Mouse (Mus musculus): Measurements from ENCODE around the gene Hsf2bp.
"Not testable (repeated sequence)": the region's sequence is repeated elsewhere in the genome, so short reads cannot be mapped to it uniquely, and the experiment has no call there.

Hsf2bp gene

DNA sequence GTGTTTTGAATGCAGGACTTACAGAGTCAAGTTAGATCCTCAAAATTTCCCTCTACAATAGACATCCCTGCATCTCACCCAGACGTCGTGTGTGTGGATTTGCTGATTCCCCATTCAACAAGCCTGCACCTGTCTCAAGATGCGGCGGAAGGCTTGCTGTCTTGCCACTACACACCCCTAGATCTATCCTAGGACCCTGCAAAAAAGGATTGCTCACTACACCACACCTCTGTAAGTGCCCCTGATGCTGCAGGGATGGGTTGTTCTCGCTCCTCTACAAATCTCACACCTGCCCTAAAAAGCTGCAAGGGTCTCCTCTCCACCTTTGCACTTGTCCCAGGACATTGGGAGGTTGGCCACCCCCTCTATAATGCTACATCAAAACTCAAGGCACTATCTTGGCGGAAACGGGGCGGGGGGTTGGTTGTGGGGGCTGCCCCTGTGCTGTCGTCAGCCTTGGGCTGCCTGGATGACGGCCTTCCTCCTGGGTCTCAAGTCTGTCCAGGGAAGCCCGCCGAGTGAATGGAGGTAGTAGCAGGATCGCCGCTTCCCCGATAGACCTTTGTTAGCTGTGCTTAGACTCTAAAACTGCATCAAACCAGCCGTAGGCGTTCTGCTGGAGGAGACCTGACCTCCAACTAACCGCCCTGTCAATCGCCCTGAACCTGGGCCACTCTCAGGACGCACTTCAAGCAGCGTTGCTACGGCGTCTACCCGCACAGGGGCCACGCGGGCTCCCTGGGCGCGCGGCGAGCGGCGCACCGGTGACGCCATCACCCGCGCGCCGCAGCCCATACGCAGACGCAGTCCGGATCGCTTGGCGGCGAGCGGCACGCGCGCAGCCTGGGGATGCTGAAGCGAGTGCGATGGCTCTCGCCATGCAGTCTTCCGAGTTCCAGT is at the start of gene Hsf2bp, which contains the start of gene Rrp1b:
Gene Hsf2bp (minus strand): TSS at position 741 of the 900 bp plus-strand sequence.
Gene Rrp1b (plus strand): TSS at position 492 of the 900 bp plus-strand sequence.
- peak; percentile 37 to 77 for DNase-seq (ENCODE audit: low spot score in 2 of 2)

DNA sequence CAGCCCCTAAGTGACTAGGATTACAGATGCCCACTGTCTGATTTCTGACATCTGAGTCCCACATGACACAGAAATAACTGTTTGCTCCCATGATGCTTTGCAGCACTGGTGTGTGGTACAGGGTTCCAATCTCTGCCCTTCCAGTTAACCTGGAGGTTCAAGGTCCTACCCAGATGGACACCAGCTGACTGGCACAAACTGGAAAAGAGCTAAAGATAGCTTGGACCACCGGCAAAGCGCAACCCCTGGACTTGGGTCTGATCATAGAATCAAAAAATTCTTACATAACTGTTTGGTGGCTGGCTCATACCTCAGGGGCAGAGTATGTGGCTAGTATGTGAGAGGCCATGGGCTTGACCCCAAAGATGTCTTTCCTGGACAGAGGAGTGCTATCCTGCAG is 47.2 kb upstream of the Hsf2bp start:
- DNase-seq (ENCODE audit: low spot score in 2 of 2), result no peak

DNA sequence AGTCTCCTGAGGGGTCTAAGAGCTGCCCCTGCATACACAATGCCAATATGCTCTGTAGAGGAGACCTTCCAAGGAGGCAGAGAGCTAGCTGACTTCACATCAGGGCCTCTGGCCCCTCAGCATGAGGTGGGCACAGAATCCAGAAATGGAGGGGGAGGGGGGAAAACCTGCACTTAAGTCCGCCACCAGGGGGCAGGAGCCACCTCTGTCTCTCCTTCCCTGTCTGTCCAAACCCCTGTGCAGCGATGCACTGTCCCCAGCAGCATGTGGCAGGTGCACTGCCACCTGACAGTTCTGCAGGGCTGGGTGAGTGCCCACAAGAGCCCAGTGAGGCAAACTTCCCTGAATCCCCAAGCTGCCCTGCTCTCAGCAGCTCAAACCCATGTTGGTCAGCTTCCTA is 39.0 kb upstream of the Hsf2bp start:
- DNase-seq (ENCODE audit: low spot score in 2 of 2), result peak in 1 of 2 experiments; percentile 41

DNA sequence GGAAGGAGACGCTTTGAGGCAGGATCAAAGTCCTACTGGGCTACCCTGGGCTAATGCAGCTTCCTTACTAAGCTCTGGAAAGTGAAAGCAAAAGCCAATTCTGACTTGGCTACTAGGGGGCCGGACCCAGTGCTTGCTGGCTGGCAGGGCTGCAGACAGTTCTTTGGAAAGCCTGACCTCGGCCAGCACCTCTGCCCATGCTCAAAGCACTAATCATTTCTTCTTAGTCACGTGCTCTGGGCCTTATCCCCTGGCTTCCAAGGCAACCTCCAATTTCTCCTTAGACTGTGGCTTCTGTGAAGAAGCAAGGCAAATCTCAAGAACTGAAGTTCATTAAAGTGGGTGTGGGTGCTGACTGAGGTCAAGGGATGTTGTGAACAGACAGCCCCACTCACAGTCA is 38.5 kb upstream of the Hsf2bp start:
- no peak for DNase-seq (ENCODE audit: low spot score in 2 of 2)

DNA sequence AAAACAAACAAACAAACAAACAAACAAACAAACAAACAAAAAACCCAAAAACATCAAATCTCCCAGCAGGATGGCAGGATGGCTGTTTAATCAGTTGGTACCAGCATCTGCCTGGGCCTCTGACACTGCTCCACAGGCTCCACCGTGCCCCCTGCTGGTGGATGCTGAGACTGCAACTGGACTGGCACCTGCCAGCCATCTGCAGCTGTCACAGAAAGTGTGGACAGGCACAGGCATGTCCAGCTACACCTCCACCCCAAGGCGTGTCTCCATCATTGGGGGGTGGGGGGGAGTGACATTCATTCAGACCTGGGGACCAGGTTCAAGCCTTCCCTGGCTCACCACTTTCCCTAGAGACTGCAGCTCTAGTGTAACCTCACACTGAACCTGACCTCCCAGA is 37.2 kb upstream of the Hsf2bp start:
- peak; percentile 43 to 70 for DNase-seq (ENCODE audit: low spot score in 2 of 2)

DNA sequence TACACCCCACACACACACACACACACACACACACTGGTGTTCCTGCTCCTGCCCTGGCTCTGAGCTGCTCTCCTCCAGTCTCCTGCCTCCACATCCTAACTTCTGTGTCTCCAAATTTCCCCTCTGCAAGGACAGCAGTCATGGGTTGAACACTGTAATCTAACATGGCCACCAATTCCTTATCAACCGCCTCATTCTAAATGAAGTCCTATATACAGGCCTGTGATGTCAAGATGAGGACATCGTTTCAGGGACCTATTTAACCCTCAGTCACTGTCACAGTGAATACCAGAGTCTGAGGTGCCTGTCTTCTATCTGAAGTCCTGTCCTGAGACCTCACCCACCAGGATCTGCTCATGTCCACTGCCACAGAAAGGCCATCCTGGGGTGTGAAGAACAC is 32.7 kb upstream of the Hsf2bp start:
- no peak for DNase-seq (ENCODE audit: low spot score in 2 of 2)

DNA sequence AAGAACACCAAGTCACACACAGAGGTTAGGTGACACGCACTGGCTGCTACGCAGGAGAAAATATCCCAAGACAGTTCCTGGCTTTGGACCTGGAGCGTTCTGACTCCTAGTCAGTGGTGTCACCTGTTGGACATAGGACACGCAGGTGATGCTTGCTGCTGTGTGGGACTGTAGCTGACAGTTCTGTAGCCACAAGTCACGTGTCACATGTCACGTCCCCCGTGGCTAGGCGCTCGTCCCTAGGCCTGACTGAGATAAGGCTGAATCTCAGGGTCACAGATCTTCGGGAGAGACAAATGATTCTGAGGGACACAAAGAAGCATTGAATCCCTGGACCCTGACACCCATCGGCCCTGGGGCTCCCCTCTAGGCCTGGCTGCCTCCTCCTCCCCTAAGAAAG is 32.2 kb upstream of the Hsf2bp start:
- DNase-seq (ENCODE audit: low spot score in 2 of 2), result no peak

DNA sequence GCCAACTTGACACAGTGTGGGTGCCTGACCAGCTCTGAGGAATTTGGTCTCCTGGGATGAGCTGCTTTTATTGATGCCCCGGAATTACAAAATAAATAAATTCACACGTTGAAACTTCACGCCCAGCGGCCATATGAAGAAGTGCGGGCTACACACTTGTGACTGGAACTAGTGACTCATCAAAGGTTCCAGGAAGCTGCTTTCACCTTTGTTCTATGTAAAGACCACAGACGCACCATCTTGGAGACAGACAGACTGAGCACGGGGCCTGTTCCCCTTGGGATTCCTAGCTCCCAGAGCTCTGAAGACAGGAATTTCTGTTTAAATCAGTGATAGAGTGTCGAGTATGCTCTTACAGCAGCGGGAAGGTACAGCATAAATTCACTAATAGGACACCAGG is 31.4 kb upstream of the Hsf2bp start:
- DNase-seq (ENCODE audit: low spot score in 2 of 2), result no peak

DNA sequence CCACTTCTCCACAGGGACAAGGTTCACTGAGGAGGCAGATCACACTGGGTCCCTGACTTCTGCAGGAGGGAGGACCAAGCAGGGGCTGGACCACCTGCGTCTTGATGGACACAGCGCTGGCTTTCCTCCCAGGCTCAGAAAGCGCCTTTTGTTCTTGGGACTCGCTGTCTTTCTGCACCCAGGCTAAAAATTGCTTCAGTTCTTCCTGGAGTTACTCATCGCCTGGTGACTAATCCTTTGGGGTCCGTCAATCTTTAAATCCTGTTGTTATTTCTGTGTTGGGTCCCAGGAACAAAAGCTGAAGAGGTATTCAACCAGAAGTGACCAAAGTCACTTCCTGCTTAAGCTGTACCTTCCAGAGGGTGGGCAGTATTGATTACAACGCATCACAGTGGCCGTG is 28.6 kb upstream of the Hsf2bp start:
- DNase-seq (ENCODE audit: low spot score in 2 of 2), result not testable (repeated sequence)

DNA sequence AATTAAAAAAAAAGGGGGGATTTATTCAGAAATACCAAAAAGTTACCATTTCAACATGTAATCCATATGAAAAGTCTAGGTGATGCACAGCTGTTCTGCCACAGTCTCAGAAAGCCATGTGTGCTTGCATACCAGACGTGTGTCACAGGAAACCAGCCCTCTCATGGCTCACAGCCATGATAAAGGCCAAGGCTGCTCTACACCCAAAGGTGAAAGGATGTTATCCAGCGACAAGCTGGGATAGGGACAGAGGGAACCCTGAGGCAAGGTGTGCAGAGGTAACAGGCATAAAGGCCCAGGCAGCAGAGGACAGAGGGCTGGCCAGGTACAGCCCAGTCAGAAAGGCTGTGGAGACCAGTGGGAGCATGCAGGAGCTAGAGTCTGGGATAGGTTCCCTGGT is 27.5 kb upstream of the Hsf2bp start:
- DNase-seq (ENCODE audit: low spot score in 2 of 2), result no peak

DNA sequence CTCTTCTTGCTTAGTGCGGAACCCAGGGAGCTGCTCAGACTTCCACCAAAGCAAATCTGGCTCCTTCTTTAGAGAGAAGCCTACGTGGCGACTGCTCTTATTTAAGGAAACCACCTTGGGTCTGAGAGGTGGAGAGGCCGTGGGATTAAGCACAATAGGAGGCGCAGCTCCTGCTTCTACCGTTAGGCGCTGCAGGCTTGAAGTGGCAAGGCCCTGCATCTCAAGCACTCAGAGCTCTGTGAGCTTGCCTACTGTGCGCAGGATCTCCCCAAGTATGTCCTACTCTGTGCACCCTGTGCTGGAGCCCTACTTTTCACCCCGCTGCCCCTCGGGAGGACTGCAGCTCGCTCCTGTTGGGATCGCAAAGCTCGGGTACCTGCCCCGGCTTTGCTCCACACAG is 25.1 kb upstream of the Hsf2bp start:
- no peak for DNase-seq (ENCODE audit: low spot score in 2 of 2)

DNA sequence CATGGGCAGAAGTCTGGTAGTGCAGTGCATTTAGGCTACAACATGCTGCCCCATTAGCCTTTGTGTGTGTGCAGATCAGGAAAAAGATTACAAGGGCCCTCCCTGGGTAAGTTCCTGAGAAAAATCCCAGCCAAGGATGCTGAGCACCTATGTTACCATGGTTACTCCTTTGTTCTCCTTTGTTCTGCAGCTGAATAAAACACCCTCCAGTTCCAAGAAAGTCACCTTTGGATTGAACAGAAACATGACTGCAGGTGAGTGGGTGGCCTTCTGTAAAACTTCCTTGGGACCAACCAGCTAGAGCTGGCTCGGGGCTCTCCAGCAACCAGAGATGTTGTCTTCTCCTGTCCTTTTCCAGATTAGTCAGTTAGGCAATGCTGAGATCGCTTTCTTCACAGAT is 22.9 kb upstream of the Hsf2bp start:
- DNase-seq (ENCODE audit: low spot score in 2 of 2), result no peak

DNA sequence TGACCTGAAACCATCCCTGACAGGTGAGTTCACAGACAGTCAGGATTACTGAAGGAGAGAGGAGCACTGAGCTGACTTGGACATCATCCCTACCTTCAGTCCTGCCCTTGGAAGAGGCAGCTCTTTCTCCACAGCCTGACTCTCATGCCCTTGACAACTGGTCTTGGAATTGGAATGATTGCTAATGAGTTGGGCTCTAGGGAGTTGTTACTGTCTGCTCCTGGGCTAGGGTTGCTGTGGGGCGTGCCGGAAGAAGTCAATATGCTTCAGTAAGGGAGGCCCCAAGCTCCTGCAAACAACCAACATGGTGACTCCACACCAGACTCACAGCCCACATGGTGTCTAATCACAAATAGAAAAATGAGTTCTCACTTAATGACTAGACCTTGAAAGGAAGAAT is 21.7 kb upstream of the Hsf2bp start:
- no peak for DNase-seq (ENCODE audit: low spot score in 2 of 2)

DNA sequence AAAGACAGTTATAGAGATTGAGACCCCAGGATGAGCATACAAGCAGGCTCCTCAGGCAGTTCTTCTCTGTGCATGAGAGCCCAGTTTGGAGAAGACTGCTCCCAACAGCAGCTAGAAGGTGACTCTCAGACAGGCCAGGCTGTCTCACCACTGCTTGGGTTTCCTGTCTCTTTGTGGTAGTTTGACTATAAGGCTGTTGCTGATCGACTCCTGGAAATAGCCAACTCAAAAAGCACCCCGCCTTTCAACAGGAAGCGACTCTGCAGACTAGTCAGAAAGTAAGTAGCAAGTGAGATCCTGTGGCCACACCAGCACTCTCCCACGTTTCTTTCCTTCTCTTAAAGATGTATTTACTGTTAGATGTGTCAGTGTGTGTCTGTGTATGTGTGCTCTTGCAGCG is 17.5 kb upstream of the Hsf2bp start:
- no peak for DNase-seq (ENCODE audit: low spot score in 2 of 2)

DNA sequence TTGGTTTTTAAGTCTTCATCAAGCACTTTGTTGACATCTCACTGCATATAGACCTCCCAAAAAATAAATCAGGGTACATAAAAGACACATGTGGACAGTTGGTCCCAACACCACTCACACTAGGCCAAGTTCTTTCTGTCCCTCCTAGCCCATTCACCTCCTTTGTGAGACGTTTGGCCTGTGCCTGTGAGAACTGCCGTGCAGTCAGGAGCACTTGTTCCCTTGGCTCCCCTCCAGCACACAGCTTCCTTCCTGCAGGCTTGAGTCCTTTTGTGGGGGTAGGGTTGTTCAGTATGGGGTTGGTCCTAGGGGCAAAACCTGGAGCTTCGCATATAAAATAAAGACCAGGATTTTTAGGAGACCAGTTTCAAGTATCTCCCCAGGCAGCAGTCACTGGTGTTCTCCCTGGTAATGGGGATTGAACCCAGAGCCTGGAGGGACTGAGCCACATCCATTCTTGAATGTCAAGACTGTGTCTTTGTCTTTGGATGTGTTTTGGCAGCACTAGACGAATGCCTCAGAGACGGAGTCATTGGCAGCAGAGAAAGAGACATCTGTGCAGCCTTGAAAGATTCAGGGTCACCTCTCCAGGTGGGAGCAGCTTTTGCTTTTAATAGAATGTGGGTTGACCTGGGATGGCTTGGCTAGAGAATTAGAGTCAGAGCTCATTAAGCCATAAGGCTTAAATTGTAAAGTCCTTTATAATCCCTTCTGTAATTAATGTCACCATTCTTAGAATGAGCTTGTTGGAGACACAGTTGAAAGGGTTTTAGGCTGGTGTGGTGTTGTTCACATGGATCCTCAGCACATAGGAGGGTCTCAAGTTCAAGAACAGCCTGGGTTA is 16.3 kb upstream of the Hsf2bp start:
- peak; percentile 32 to 34 for DNase-seq (ENCODE audit: low spot score in 2 of 2)

DNA sequence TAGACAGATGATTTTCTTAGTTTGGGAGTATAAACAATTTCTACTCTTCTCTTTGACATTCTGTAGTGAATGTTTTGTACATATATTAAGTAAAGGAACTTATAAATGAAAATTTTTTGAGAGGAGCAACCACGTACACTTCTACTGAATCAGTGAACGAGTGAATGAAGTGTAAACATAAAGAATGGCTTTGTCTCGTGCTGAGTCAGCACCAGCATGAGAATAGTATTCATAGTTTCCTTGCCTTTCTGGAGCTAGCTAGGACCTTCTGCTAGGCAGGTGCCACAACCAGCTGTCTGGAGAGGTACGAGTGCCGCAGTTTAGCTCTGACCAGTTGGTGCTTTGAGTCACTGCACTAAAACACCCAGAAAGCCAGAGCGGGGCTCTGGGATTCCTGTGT is 14.5 kb upstream of the Hsf2bp start:
- no peak for DNase-seq (ENCODE audit: low spot score in 2 of 2)

DNA sequence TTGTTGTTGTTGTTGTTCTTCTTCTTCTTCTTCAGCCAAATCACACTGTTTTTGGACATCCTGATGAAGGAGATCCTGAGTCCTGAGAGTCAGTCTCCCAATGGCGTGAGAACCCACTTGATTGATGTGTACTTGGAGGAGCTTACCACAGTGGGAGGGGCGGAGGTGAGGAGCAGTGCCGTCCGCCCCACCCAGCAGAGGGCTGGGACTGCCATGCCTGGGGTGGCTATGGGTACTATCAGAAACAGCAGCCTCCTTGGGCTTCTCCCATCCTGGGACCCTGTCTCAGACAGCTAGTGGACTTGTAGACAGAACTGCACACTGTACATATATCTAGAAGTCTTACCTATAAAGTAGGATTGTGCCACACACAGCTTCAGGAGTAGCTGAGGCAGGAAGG is 13.8 kb upstream of the Hsf2bp start:
- no peak for DNase-seq (ENCODE audit: low spot score in 2 of 2)

DNA sequence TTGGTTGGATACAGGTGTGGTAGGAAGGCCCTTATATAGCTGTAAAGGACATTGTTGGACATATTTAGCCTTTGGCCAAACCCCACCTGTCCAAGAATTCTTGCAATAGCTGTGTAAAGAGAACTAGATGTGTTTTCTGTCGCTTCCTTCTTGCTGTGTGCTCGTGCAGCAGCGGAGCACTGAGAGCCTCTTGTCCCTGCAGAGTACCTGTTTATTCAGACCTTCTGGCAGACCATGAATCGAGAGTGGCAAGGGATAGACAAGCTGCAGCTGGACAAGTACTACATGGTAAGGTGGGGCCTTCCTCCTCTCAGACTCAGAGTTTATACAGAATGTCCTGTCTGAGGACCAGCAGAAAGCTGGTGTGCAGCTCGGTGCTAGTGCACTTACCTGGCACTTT is 12.2 kb upstream of the Hsf2bp start:
- no peak for DNase-seq (ENCODE audit: low spot score in 2 of 2)

DNA sequence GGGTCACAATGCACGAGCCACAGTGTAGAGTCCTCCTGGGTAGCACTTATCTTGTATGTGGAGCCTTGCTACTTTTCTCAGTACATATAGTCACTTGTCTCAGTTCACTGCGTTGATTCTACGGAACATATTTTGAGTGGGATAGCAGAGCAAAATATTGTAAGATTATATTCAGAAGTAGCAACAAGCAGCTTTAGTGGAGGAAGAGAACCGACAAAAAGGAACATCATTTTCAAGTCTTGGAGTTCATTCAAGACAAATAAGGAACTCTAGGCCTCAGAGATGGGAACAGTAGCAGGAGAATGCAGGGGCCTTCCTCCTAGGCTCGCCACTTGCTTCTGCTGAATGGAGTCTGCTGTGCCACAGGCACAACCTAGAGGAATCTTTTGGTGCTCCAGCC is 10.4 kb upstream of the Hsf2bp start:
- DNase-seq (ENCODE audit: low spot score in 2 of 2), result no peak

DNA sequence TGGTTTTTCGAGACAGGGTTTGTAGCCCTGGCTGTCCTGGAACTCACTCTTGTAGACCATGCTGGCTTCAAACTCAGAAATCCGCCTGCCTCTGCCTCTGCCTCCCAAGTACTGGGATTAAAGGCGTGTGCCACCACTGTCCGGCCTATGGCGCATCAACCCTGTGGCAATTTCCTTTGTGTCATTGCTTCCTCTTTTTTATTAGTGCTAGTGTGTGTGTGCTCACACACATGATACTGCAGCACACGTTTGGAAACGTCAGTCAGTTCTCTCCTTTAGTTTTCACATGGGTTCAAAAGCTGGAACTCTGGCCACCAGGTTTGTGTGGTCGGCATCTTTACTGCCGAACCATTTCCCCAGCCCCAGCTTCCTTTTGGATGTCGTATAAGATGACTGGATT is 4.1 kb upstream of the Hsf2bp start:
- DNase-seq (ENCODE audit: low spot score in 2 of 2), result no peak

DNA sequence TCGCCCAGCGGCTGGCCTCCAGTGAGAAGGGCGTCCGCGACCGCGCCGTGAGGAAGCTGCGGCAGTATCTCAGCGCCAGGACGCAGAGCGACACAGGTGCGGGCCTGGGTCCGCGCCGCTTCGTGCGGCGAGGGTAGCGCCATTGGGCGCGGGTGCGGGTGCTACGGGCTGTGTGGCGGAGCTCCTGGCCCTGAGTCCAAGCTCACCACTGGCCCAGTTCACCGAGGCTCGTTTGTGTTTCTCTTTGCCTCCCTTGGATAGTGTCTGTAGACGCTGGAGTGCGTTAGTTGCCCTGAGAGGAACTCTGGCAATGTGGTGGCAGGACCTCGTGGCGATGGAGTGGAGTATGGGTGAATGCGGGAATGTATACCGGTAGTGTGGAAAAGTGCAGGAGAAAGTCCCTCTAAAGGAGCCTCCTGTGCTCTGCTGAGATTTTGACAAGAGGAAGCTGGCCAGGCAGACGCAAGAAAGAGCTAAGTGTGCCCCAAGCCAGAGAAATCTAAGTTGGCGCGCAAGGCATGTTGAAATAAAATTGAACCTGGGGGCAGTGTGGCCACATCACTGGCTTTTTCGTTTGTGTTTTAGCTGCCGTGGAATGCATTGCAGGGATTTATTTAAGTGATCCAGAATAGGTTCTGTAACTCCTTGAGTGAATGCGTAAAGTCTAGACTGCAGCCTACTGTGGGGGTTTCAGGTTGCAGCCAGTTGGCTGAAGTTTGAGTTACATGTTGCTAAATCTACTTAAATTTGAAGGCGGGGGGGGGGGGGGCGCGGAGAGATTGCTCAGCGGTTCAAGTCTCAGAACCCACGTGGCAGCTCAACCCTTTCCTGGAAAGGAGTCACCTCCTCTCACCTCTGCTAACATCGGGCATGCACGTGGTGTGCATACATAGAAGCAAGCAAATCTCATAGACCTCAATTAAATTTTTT is 625 bp upstream of the Hsf2bp start:
- no peak for DNase-seq (ENCODE audit: low spot score in 2 of 2)

DNA sequence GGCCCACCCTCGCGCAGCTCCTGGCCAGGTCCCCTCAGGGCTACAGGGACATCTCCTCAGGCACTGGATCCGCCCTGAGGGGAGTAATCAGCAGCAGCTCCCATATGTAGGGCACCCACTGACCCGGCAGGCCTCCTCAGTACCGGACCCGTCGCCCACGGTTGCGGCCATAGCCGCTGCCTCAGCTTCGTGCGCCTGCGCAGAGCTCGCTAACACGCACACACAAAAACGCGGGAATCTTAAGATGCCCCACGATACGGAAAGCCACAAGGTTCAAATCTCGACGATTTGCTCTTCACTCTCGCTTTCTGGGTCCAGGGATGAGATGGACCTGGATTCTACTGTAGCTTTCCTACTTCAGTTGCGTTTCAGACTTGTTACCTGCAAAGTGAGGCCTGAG is 1.8 kb downstream of the Hsf2bp start:
- no peak for DNase-seq (ENCODE audit: low spot score in 2 of 2)
